Mouse (Mus musculus) layer of hippocampus, adult 2 months (tissue): ENCODE measurements at regions not wholly inside any gene's neighbourhood (a gene's known extent, or its start where the extent isn't known, plus 50 kb on each side); places are given as distances from the start of the nearest gene placed in this dataset.

Experiments used
- DNase-seq, 2 experiments: peaks; one replicate each; pipeline ENCODE4 v3.0.0; 2022; ENCODE audit warnings: low spot score in 2 of 2
- H3K27ac ChIP-seq: fragments of 200-600 bp; 2 replicates; pipeline ENCODE4 v1.8.1; 2022
- H3K4me3 ChIP-seq: fragments of 200-600 bp; 2 replicates; pipeline ENCODE4 v1.8.1; 2022; ENCODE audit warnings: mild to moderate bottlenecking
- CTCF ChIP-seq: fragments of 200-600 bp; conservative IDR thresholded peaks from 2 replicates; pipeline ENCODE4 v1.8.1; 2022; ENCODE audit warnings: antibody characterized with exemption, mild to moderate bottlenecking, moderate library complexity

DNA sequence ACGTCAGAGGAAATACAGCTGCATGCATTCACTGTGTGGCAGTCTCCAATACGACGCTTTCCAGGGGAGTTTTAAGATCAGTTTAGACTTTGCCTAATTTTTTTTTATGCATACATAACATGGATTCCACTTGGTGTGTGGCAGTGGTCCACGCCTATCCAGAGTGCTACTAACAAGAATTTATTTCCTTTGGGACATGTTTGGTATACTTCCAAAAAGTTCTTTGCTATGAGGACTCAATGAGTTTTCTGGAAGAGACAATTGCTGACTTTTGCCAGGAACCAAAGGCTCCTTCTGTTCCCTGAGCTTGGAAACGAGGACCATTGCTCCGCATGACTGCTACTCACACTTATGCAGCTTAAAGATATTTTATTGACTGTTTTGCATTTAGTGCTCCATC lies 59.2 kb downstream of the Marcks start:
- Histone ChIP-seq H3K4me3 (no peak overlapping the region), H3K27ac (no peak overlapping the region)
- TF ChIP-seq CTCF = no peak
- no peak for DNase-seq

- no peak overlapping the region for H3K4me3 ChIP-seq
- DNase-seq = peak; percentile 14 to 20
- TF ChIP-seq CTCF = no peak
- H3K27ac ChIP-seq = peak overlapping the region; percentile 1; the same call in 1 of the 2 replicates
Measured at GRCm38 (mm10) chr10:37078439-37078838, 60.3 kb downstream of the Marcks start.

DNA sequence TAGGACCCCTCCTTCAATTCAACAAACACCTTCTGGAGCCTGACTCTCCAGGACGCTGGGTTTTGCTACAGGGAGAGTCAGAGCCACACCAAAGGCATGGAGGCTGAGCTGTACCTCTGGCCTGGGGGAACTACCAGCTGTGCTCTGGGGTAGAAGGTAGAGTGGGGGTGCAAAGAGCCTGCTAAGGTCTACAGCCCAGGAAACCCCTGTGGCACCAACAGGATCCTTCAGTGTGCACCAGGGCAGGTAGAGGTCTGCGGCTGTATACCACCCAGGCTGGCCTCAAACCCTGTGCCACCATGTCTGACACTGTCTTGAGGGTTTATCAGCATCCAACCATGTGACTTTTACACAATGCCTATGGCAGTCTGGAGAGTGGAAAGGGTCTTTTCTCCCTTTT lies 61.0 kb downstream of the Marcks start:
- DNase-seq = no peak
- H3K4me3 ChIP-seq = no peak overlapping the region
- H3K27ac ChIP-seq = 0 out of 2 replicates have a peak overlapping the region, but pooled peaks have one; percentile 7
- no peak for TF ChIP-seq CTCF

DNA sequence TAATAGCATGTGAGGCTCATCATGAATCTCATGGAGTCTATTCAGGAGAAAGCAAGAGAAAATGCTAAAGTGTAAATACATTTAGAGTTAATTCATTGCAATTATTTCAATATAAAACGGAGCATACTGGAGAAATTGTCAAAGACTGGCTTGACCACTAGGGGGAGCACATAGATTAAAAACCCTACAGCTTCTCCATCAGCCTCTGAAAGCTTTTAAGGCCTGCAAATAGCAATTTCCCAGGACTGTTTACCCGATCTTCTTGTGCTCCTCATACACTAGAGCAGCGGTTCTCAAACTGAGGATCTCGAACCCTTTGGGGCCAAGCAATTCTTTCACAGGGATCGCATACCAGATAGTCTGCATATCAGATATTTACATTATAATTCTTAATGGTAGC lies 65.9 kb downstream of the Marcks start:
- H3K27ac ChIP-seq = no peak overlapping the region; the same call in 1 of the 2 replicates
- DNase-seq = peak; percentile 69 to 83

DNA sequence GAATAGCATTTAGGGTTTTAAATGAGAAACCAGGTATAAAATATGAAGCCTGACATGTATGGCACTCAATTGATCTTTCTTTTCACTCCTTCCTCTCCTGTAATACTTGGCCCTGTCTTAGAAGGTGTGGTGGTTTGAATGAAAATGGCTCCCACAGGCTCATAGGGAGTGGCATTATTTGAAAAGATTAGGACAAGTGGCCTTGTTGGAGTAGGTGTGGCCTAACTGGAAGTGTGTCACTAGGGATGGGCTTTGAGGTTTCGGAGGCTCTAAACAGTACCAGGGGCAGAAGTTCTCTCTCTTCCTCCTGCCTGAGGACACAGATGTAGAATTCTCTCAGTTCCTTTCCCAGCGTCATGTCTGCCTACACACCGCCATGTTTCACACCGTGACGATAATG lies 66.7 kb downstream of the Marcks start:
- DNase-seq = no peak
- no peak for TF ChIP-seq CTCF
- no peak overlapping the region for H3K27ac ChIP-seq
- no peak overlapping the region for H3K4me3 ChIP-seq

More for the DNA sequence above, 65.9 kb downstream of the Marcks start:
- TF ChIP-seq CTCF = peak; percentile 97
- no peak overlapping the region for H3K4me3 ChIP-seq

DNA sequence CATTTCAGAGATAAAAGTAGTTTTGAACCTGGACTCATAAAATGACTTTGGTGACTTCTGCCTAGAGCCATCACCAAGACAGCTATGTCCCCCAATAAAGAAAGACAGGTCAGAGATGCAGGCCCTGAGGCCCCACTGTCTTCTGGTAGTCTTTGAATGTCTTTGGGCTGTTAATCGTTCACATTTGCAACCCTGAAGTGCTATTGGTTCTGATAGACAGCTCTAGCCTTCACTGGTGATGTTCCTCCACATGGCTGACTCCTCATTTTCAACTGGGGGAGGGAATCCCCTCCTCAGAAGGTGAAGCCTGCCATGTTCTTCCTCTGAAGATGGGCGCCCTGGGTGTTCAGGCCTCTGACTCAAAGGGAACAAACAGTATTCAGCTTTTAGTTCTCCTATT lies 67.3 kb downstream of the Marcks start:
- Histone ChIP-seq H3K27ac (no peak overlapping the region), H3K4me3 (no peak overlapping the region)
- no peak for TF ChIP-seq CTCF
- DNase-seq = no peak
